Mouse (Mus musculus): ENCODE results near the gene Cfap58.

DNA sequence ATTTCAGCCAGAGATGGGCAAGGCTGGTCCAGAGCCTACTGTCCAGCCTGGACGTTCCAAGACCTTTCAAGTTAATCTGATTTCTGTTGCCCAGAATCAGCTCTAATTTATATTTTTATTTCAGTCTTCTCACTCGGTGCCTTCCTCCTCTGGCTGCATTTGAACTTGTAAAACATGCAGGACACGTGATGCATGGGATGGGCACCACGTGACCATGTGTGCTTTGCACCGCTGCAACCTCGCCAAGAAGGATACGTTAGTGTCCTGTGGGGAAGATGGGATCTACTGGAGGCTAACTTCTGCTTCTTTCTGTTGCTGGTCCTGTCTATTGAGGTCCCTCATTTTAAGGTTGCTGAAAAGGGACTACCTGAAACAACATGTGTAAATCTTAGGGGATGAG lies 109.8 kb downstream of the Cfap58 start:
- TF ChIP-seq CTCF (IDR thresholded peaks at IDR 0.05; ENCODE audit: borderline replicate concordance, control insufficient read depth, extremely low read depth, insufficient read depth, low read length, poor library complexity) (no peak), POLR2A (IDR thresholded peaks at IDR 0.05; ENCODE audit: control insufficient read depth, extremely low read depth, insufficient read depth, low read length, poor library complexity) (no peak)

Measured in thymus, adult 2 months (tissue).